Mouse (Mus musculus) intestine, embryonic 16.5 days (tissue): ENCODE results near the gene Dnajc30. TPM values are rescaled to one million over a fixed set of nuclear protein-coding genes. Genes with fewer than 3 reads are reported as not detected.

Experiments used
- ATAC-seq: fragments of 200-750 bp; cut with Nextera tagmentation; 2 replicates; pipeline ENCODE4 v1.8.0; 2017; ENCODE audit warnings: moderate TSS enrichment, moderate library complexity
- H3K27ac ChIP-seq: fragments of 300-500 bp; sonication (generic); 2 replicates; pipeline ENCODE4 v1.5.1; 2014; ENCODE audit warnings: mild to moderate bottlenecking, low read length
- H3K27me3 ChIP-seq: fragments of 300-500 bp; sonication (generic); replicated peaks from 2 replicates; pipeline ENCODE4 v1.6.1; 2014; ENCODE audit warnings: low read length, control low read depth, mixed read lengths; ENCODE audit not compliant: control insufficient read depth, insufficient read depth
- H3K36me3 ChIP-seq: fragments of 300-500 bp; sonication (generic); 2 replicates; pipeline ENCODE4 v1.6.1; 2014; ENCODE audit warnings: low read length, control low read depth; ENCODE audit not compliant: control insufficient read depth, insufficient read depth
- H3K4me1 ChIP-seq: fragments of 300-500 bp; sonication (generic); 2 replicates; pipeline ENCODE4 v1.6.1; 2014; ENCODE audit warnings: low read length, control low read depth, mixed read lengths; ENCODE audit not compliant: control insufficient read depth, insufficient read depth
- H3K4me2 ChIP-seq: fragments of 300-500 bp; sonication (generic); 2 replicates; pipeline ENCODE4 v1.6.1; 2014; ENCODE audit warnings: low read depth, low read length, control low read depth
- H3K4me3 ChIP-seq: fragments of 300-500 bp; sonication (generic); 2 replicates; pipeline ENCODE4 v1.5.1; 2014; ENCODE audit warnings: mild to moderate bottlenecking, low read length
- H3K9ac ChIP-seq: fragments of 300-500 bp; sonication (generic); 2 replicates; pipeline ENCODE4 v1.6.1; 2014; ENCODE audit warnings: low read depth, low read length
- H3K9me3 ChIP-seq: fragments of 300-500 bp; sonication (generic); 2 replicates; pipeline ENCODE4 v1.6.1; 2016; ENCODE audit warnings: low read length, control low read depth; ENCODE audit not compliant: control insufficient read depth
- WGBS: fragments of 180-500 bp; shearing (Covaris S2); extraction: QIAGEN DNeasy Blood & Tissue Kit; methylation state at CpG from one replicate; pipeline ENCODE4 v1.1.7; 2014; 5-methylcytosine and 5-hydroxymethylcytosine counted together
- polyA plus RNA-seq: library from polyadenylated mRNA; unstranded; fragments of >200 nt; fragmentation: Nextera tagmentation; extraction: Ambion mirVana; gene quantifications from 2 replicates; pipeline ENCODE4 v1.2.1, GENCODE M21; 2015

Gene Dnajc30
- polyA plus RNA-seq, 1 experiment from 2014 or later = 39.2 TPM

GRCm38 (mm10) chr5:135073349-135074150 lies 9.5 kb downstream of the Dnajc30 start:
- Histone ChIP-seq H3K4me3 (no peak overlapping the region), H3K27ac (no peak overlapping the region), H3K9ac (peak overlapping the region; percentile 48), H3K4me1 (peaks cover 21% of the 10 kb centered on the region), H3K4me2 (0 out of 2 replicates have a peak overlapping the region, but pooled peaks have one; percentile 9), H3K36me3 (no peaks in the 10 kb centered on the region), H3K9me3 (no peaks in the 10 kb centered on the region), H3K27me3 (no peaks in the 10 kb centered on the region)
- ATAC-seq = no peak
- WGBS = 42% methylated on average over 26 of the region's 26 CpGs

GRCm38 (mm10) chr5:135075655-135076054 lies 11.7 kb downstream of the Dnajc30 start:
- Histone ChIP-seq H3K4me3 (no peak overlapping the region), H3K36me3 (no peaks in the 10 kb centered on the region), H3K4me2 (no peak overlapping the region), H3K9ac (no peak overlapping the region), H3K27me3 (no peaks in the 10 kb centered on the region), H3K4me1 (peaks cover 22% of the 10 kb centered on the region), H3K9me3 (no peaks in the 10 kb centered on the region), H3K27ac (no peak overlapping the region)
- 66% methylated on average over 4 of the region's 4 CpGs for WGBS
- no peak for ATAC-seq

- Histone ChIP-seq H3K9me3 (no peaks in the 10 kb centered on the region), H3K27ac (no peak overlapping the region), H3K4me2 (no peak overlapping the region), H3K9ac (0 out of 2 replicates have a peak overlapping the region, but pooled peaks have one; percentile 95), H3K4me3 (no peak overlapping the region), H3K36me3 (no peaks in the 10 kb centered on the region), H3K27me3 (no peaks in the 10 kb centered on the region), H3K4me1 (peaks cover 22% of the 10 kb centered on the region)
- no peak for ATAC-seq
- WGBS = 81% methylated on average over 14 of the region's 14 CpGs
Observed at GRCm38 (mm10) chr5:135076368-135076767, 12.4 kb downstream of the Dnajc30 start.

DNA sequence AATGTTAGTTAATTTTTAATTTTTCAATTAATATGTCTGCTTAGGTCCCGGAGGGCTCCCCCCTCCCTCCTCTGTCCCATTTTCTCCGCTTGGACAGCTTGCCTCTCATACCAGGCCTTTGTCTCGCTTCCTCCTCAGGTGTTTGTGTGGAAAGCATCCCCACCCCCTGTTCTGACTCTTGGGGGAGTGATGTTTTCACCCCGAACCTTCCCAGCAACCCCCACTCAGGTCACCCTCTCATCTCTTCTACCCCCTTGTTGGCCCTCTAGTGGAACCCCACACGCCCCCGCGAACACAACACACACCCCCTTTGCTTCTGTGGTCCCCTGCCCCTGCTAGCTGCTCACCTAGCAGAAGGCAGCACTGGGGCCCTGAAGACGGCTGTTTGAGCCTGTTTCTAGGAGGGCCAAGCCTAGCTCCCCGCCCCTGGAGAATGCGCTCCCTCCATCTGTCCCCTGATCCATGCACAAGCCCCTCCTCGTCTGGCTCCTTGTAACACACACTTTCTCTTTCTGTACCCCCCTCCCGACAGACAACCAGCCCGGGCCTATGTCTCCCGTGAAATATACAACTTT lies 13.0 kb downstream of the Dnajc30 start:
- Histone ChIP-seq H3K4me1 (peaks cover 22% of the 10 kb centered on the region), H3K9me3 (no peaks in the 10 kb centered on the region), H3K9ac (peak overlapping the region; percentile 95), H3K4me2 (peak overlapping the region; percentile 95), H3K27me3 (no peaks in the 10 kb centered on the region), H3K36me3 (no peaks in the 10 kb centered on the region), H3K27ac (peak overlapping the region; percentile 23; the same call in 1 of the 2 replicates), H3K4me3 (peak overlapping the region; percentile 83)
- peak; percentile 21; the same call in 1 of the 2 replicates for ATAC-seq
- WGBS = 16% methylated on average over 14 of the region's 14 CpGs

DNA sequence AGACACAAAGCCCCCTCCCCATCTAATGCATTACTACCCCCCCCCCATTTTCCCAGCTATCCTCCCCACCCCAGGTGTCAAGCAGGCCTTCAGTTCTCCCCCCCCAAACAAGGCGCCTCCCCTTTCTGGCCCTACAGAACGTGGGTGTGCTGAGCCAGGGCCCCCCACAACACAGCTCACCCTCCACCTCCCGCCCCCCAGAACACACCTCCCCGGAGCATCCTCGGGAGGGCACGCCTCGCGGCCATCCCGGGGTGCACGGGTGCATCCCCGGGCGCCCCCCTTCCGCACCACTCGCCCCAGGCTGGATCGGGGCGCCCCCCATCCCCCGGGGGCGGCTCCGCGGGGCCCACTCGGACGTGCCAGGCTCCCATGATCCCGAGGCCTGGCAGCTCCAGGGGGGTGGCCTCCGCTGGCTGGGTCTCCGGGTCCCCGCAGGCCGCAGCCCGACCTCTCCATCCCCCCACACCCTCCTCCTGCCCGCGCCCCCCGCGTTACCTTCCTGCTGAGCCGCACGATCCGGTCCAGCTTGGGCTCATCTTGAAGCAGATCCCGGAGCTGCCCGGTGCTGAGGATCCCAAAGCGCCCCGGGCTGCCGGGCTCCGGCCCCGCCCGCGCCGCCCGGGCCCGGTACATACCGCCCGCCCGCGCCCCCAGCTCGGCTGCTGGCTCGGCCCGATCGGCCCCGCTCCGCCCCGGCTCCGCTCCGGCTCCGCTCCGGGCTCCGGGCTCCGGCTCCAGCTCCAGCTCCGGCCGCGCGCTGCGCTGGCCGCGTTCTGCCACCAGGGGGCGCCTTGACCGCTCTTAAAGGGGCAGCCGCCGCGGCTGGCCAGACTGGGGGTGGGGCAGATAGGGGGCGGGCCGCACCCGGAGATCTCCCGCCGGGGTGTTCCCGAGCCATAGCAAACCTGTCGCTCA lies 13.8 kb downstream of the Dnajc30 start, which contains the start of gene Vps37d:
Vps37d (minus strand) TSS at position 703 of the 918 bp plus-strand sequence.
- no peaks in the 10 kb centered on the region for H3K36me3 ChIP-seq
- ATAC-seq = peak; percentile 88
- peaks cover 22% of the 10 kb centered on the region for H3K4me1 ChIP-seq
- H3K9ac ChIP-seq = peak within 1 kb of the TSS; percentile 95
- no peaks in the 10 kb centered on the region for H3K27me3 ChIP-seq
- H3K27ac ChIP-seq = peak within 1 kb of the TSS; percentile 75
- H3K9me3 ChIP-seq = no peaks in the 10 kb centered on the region
- under 1% methylated on average over 59 of the region's 83 CpGs for WGBS
- peak within 1 kb of the TSS; percentile 95 for H3K4me2 ChIP-seq
- peak within 1 kb of the TSS; percentile 83 for H3K4me3 ChIP-seq

DNA sequence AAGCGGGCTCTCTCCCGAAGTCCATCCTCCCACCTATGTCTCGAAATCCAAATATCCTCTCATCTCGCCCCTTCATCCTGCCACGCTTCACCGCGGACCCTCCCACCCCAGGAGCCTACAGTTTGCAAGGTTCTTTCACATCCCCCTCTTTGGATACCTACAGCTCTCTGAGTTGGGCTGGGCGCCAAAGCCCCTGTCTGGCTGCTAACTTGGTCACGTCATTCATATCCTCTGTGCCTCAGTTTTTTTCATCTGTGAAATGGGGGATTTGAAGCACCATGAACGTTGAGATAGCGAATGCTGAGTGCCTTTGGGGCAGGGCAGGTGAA lies 14.4 kb downstream of the Dnajc30 start:
- Histone ChIP-seq H3K27me3 (no peaks in the 10 kb centered on the region), H3K9ac (peak overlapping the region; percentile 95), H3K9me3 (no peaks in the 10 kb centered on the region), H3K27ac (no peak overlapping the region), H3K4me2 (peak overlapping the region; percentile 95), H3K4me3 (peak overlapping the region; percentile 83), H3K4me1 (peaks cover 20% of the 10 kb centered on the region), H3K36me3 (no peaks in the 10 kb centered on the region)
- 2% methylated on average over 11 of the region's 11 CpGs for WGBS
- no peak; the same call in 1 of the 2 replicates for ATAC-seq

DNA sequence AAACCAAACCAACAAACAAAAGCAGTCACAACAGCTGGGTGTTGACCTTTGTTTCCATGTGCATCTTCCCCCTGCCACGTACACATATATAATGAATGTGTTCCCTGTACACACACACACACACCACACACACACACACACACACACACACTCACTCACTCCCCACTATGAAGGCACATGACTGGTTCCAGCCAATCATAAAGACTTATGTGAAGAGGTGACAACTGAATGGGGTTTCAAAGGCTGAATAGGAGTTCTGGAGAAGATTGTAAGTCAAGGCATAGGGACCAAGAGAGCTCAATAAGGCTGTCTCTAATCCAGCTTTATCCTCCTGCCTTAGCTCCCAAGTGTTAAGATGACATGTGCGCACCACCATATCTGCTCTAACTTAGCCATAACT lies 15.6 kb downstream of the Dnajc30 start:
- Histone ChIP-seq H3K9me3 (no peaks in the 10 kb centered on the region), H3K27ac (no peak overlapping the region), H3K36me3 (no peaks in the 10 kb centered on the region), H3K27me3 (no peaks in the 10 kb centered on the region), H3K9ac (no peak overlapping the region), H3K4me3 (no peak overlapping the region), H3K4me2 (no peak overlapping the region), H3K4me1 (peaks cover 16% of the 10 kb centered on the region)
- no peak for ATAC-seq
- 92% methylated on average over 2 of the region's 2 CpGs for WGBS

- H3K36me3 ChIP-seq = no peaks in the 10 kb centered on the region
- H3K27ac ChIP-seq = no peak overlapping the region
- H3K4me2 ChIP-seq = no peak overlapping the region
- H3K9ac ChIP-seq = no peak overlapping the region
- no peak overlapping the region for H3K4me3 ChIP-seq
- no peak for ATAC-seq
- 90% methylated on average over 5 of the region's 5 CpGs for WGBS
- no peaks in the 10 kb centered on the region for H3K9me3 ChIP-seq
- H3K27me3 ChIP-seq = no peaks in the 10 kb centered on the region
- H3K4me1 ChIP-seq = peaks cover 16% of the 10 kb centered on the region
Observed at GRCm38 (mm10) chr5:135080539-135080938, 16.5 kb downstream of the Dnajc30 start.

GRCm38 (mm10) chr5:135086871-135087270 lies 22.9 kb downstream of the Dnajc30 start:
- Histone ChIP-seq H3K9ac (no peak overlapping the region), H3K4me2 (no peak overlapping the region), H3K27ac (no peak overlapping the region), H3K36me3 (no peaks in the 10 kb centered on the region), H3K4me1 (0 out of 2 replicates have a peak, but pooled peaks cover 4% of the 10 kb centered on the region), H3K9me3 (no peaks in the 10 kb centered on the region), H3K4me3 (no peak overlapping the region), H3K27me3 (peaks cover 25% of the 10 kb centered on the region)
- no peak for ATAC-seq
- 63% methylated on average over 4 of the region's 4 CpGs for WGBS
